ENCODE assay signal across 8 mouse cellular contexts in genomic region chr12:111434745-111435327, GRCm38 (mm10). TPM values are rescaled to one million over a fixed set of nuclear protein-coding genes. Genes with fewer than 3 reads are reported as not detected.
DNase-seq lines count a peak whose midpoint lies in the region; ATAC-seq and TF ChIP-seq lines count a peak whose summit lies in the region.
"Had no signal": no experiment of that assay in that cellular context is flagged by ENCODE, and none has a peak within 500 bp of the region (broad histone marks: within the 10 kb centered on the region; RNA-seq: fewer than 3 reads in every experiment).

No protein-coding gene starts in this region.

- peak overlapping the region; percentile 33 for H3K4me2 ChIP-seq in heart, embryonic 12.5 days
- H3K4me2 ChIP-seq: limb, embryonic 12.5 days had no signal

- DNase-seq in testis, postnatal 10 days (ENCODE audit: low spot score): no peak
- DNase-seq in limb, embryonic 10.5 days (ENCODE audit: low spot score): no peak
- DNase-seq in T-cell, adult 2 months (ENCODE audit: low spot score): no peak
- no peak for DNase-seq in frontal cortex, postnatal 25 days (ENCODE audit: low spot score in 2 of 2)
- DNase-seq in left cerebral cortex, adult 8-10 months (ENCODE audit: low spot score in 2 of 2): no peak

- no peak for TF ChIP-seq CTCF in testis, adult 2 months (IDR thresholded peaks at IDR 0.05; ENCODE audit: control insufficient read depth, insufficient read depth, insufficient replicate concordance, low read depth, low read length)

- 0 out of 2 replicates have a peak overlapping the region, but pooled peaks have one; percentile 33 for H3K9ac ChIP-seq in heart, embryonic 12.5 days
- H3K9ac ChIP-seq: limb, embryonic 12.5 days had no signal

- H3K9me3 ChIP-seq in heart, embryonic 12.5 days (replicated peaks): no peaks in the 10 kb centered on the region
- no peaks in the 10 kb centered on the region for H3K9me3 ChIP-seq in limb, embryonic 10.5 days (replicated peaks)
- H3K9me3 ChIP-seq: limb, embryonic 12.5 days had no signal

- no peaks in the 10 kb centered on the region for H3K36me3 ChIP-seq in testis, adult 2 months (ENCODE audit: control insufficient read depth, insufficient read depth, low read length)
- H3K36me3 ChIP-seq in heart, embryonic 12.5 days: no peaks in the 10 kb centered on the region
- no peaks in the 10 kb centered on the region for H3K36me3 ChIP-seq in limb, embryonic 10.5 days
- H3K36me3 ChIP-seq: limb, embryonic 12.5 days had no signal

- no peak overlapping the region for H3K27ac ChIP-seq in testis, adult 2 months (ENCODE audit: control insufficient read depth, insufficient read depth, low read depth, low read length)
- peak overlapping the region; percentile 76 for H3K27ac ChIP-seq in heart, embryonic 12.5 days (ENCODE audit: poor library complexity, severe bottlenecking)
- peak overlapping the region; percentile 71; the same call in 1 of the 2 replicates for H3K27ac ChIP-seq in limb, embryonic 10.5 days
- H3K27ac ChIP-seq: limb, embryonic 12.5 days had no signal

- 4% methylated on average over 8 of the region's 8 CpGs for WGBS in heart, embryonic 12.5 days
- 54% methylated on average over 8 of the region's 8 CpGs for WGBS in limb, embryonic 10.5 days

- H3K27me3 ChIP-seq in testis, adult 2 months (ENCODE audit: control insufficient read depth, insufficient read depth, low read length): no peaks in the 10 kb centered on the region
- H3K27me3 ChIP-seq in heart, embryonic 12.5 days (replicated peaks): peaks cover 77% of the 10 kb centered on the region
- peaks cover 99% of the 10 kb centered on the region for H3K27me3 ChIP-seq in limb, embryonic 10.5 days (ENCODE audit: low read depth, poor library complexity, severe bottlenecking)

- peak; percentile 63 for ATAC-seq in heart, embryonic 12.5 days (ENCODE audit: insufficient number of reproducible peaks, low FRiP score)

- peak overlapping the region; percentile 67 for H3K4me3 ChIP-seq in testis, adult 2 months (ENCODE audit: control insufficient read depth, low read depth, low read length)
- H3K4me3 ChIP-seq in heart, embryonic 12.5 days: no peak overlapping the region
- no peak overlapping the region for H3K4me3 ChIP-seq in limb, embryonic 10.5 days
- H3K4me3 ChIP-seq: limb, embryonic 12.5 days had no signal

- H3K4me1 ChIP-seq in testis, adult 2 months (ENCODE audit: control insufficient read depth, insufficient read depth, low read length): peaks cover 11% of the 10 kb centered on the region
- peaks cover 72% of the 10 kb centered on the region for H3K4me1 ChIP-seq in heart, embryonic 12.5 days (replicated peaks)
- peaks cover 46% of the 10 kb centered on the region for H3K4me1 ChIP-seq in limb, embryonic 10.5 days

- TF ChIP-seq POLR2A in testis, adult 2 months (IDR thresholded peaks at IDR 0.05; ENCODE audit: control insufficient read depth, low read depth, low read length): no peak

RNA-seq across cellular contexts. Expression of gene Tnfaip2, which starts 7.4 kb away (rescaled TPM):
- 77.2 and 89.7 TPM in 2 replicates for polyA plus RNA-seq in testis, adult 2 months (2012; rRNA removed)
- 7.4 and 12.0 TPM in 2 replicates for polyA plus RNA-seq in heart, embryonic 12.5 days (2016; fragmentation: Nextera tagmentation; extraction: Ambion mirVana)
- 4.3 and 6.0 TPM in 2 replicates for polyA plus RNA-seq in limb, embryonic 10.5 days (2016; fragmentation: Nextera tagmentation; extraction: Ambion mirVana)
- 1 to 10 TPM in 1 of 4 experiments, under 1 TPM in 3; 0.44 to 1.3 (median 0.68) TPM for total RNA-seq in left cerebral cortex, adult 8-10 months (2022)

RNA-seq across cellular contexts. Expression of gene Exoc3l4, which starts 18.0 kb away (rescaled TPM):
- 5.5 and 6.5 TPM in 2 replicates for polyA plus RNA-seq in testis, adult 2 months (2012; rRNA removed)
- polyA plus RNA-seq in heart, embryonic 12.5 days (2016; fragmentation: Nextera tagmentation; extraction: Ambion mirVana): 8.5 and 10.1 TPM in 2 replicates
- polyA plus RNA-seq in limb, embryonic 10.5 days (2016; fragmentation: Nextera tagmentation; extraction: Ambion mirVana): 5.1 and 6.5 TPM in 2 replicates
- 1 to 10 TPM; 1.7 to 2.5 (median 2.0) TPM for total RNA-seq in left cerebral cortex, adult 8-10 months (2022)

RNA-seq across cellular contexts. Expression of gene Lbhd2, which starts 28.2 kb away (rescaled TPM):
- 0.72 and 1.3 TPM in 2 replicates for polyA plus RNA-seq in testis, adult 2 months (2012; rRNA removed)
- 0.31 TPM in 1 of 2 replicates, not detected in the other for polyA plus RNA-seq in heart, embryonic 12.5 days (2016; fragmentation: Nextera tagmentation; extraction: Ambion mirVana)
- not detected in 2 replicates for polyA plus RNA-seq in limb, embryonic 10.5 days (2016; fragmentation: Nextera tagmentation; extraction: Ambion mirVana)
- total RNA-seq in left cerebral cortex, adult 8-10 months (2022): 1 to 10 TPM; 2.4 to 4.8 (median 3.5) TPM

RNA-seq across cellular contexts. Expression of gene Gm266, which starts 50.8 kb away (rescaled TPM):
- 1.7 and 1.8 TPM in 2 replicates for polyA plus RNA-seq in testis, adult 2 months (2012; rRNA removed)
- polyA plus RNA-seq in heart, embryonic 12.5 days (2016; fragmentation: Nextera tagmentation; extraction: Ambion mirVana): 2.1 and 2.4 TPM in 2 replicates
- 11.4 and 13.7 TPM in 2 replicates for polyA plus RNA-seq in limb, embryonic 10.5 days (2016; fragmentation: Nextera tagmentation; extraction: Ambion mirVana)
- 1 to 10 TPM; 3.0 to 5.1 (median 3.8) TPM for total RNA-seq in left cerebral cortex, adult 8-10 months (2022)

RNA-seq across cellular contexts. Expression of gene Cdc42bpb, which starts 57.3 kb away (rescaled TPM):
- polyA plus RNA-seq in testis, adult 2 months (2012; rRNA removed): 55.3 and 56.8 TPM in 2 replicates
- 33.5 and 38.2 TPM in 2 replicates for polyA plus RNA-seq in heart, embryonic 12.5 days (2016; fragmentation: Nextera tagmentation; extraction: Ambion mirVana)
- polyA plus RNA-seq in limb, embryonic 10.5 days (2016; fragmentation: Nextera tagmentation; extraction: Ambion mirVana): 30.4 and 32.0 TPM in 2 replicates
- 100 to 1,000 TPM; 123 to 157 (median 142) TPM for total RNA-seq in left cerebral cortex, adult 8-10 months (2022)
